ENCODE assay signal across 8 mouse cellular contexts in genomic region chr15:61770721-61771542, GRCm38 (mm10).
A peak's percentile ranks its signal among the peaks of the same experiment; 100 is the strongest.
DNase-seq lines count a peak whose midpoint lies in the region; ATAC-seq lines count a peak whose summit lies in the region.

No protein-coding gene starts in this region.

- WGBS in midbrain, embryonic 10.5 days: 72% methylated on average over 14 of the region's 14 CpGs
- 66% methylated on average over 14 of the region's 14 CpGs for WGBS in midbrain, embryonic 16.5 days
- 62% methylated on average over 14 of the region's 14 CpGs for WGBS in embryonic facial prominence, embryonic 10.5 days
- 36% methylated on average over 14 of the region's 14 CpGs for WGBS in kidney, embryonic 14.5 days
- 60% methylated on average over 14 of the region's 14 CpGs for WGBS in neural tube, embryonic 11.5 days

- H3K4me3 ChIP-seq in midbrain, embryonic 10.5 days: no peak overlapping the region
- no peak overlapping the region for H3K4me3 ChIP-seq in midbrain, embryonic 16.5 days (ENCODE audit: low read depth, low read length)
- no peak overlapping the region for H3K4me3 ChIP-seq in embryonic facial prominence, embryonic 10.5 days
- H3K4me3 ChIP-seq in kidney, embryonic 14.5 days (ENCODE audit: low read length): no peak overlapping the region
- no peak overlapping the region for H3K4me3 ChIP-seq in neural tube, embryonic 11.5 days (ENCODE audit: low read depth, low read length)

- peak; percentile 14 for DNase-seq in midbrain, embryonic 10.5 days (ENCODE audit: low spot score)
- DNase-seq in embryonic facial prominence, embryonic 10.5 days (ENCODE audit: low spot score): peak; percentile 33
- peak; percentile 32 for DNase-seq in neural tube, embryonic 11.5 days (ENCODE audit: low spot score)
- DNase-seq in thymus, postnatal 0 days (ENCODE audit: low spot score): no peak

- H3K9me3 ChIP-seq in midbrain, embryonic 10.5 days (replicated peaks): no peaks in the 10 kb centered on the region
- H3K9me3 ChIP-seq in midbrain, embryonic 16.5 days (replicated peaks; ENCODE audit: control insufficient read depth, low read length, poor library complexity, severe bottlenecking): no peaks in the 10 kb centered on the region
- H3K9me3 ChIP-seq in embryonic facial prominence, embryonic 10.5 days: no peaks in the 10 kb centered on the region
- no peaks in the 10 kb centered on the region for H3K9me3 ChIP-seq in kidney, embryonic 14.5 days (ENCODE audit: control insufficient read depth, low read length)
- H3K9me3 ChIP-seq in neural tube, embryonic 11.5 days (ENCODE audit: control insufficient read depth, low read length): no peaks in the 10 kb centered on the region

- H3K27ac ChIP-seq in midbrain, embryonic 10.5 days (replicated peaks): no peak overlapping the region
- H3K27ac ChIP-seq in midbrain, embryonic 16.5 days (ENCODE audit: low read length): no peak overlapping the region
- H3K27ac ChIP-seq in embryonic facial prominence, embryonic 10.5 days (replicated peaks): no peak overlapping the region
- H3K27ac ChIP-seq in kidney, embryonic 14.5 days (ENCODE audit: low read depth, low read length): peak overlapping the region; percentile 59
- no peak overlapping the region for H3K27ac ChIP-seq in neural tube, embryonic 11.5 days (ENCODE audit: low read depth, low read length)

- no peaks in the 10 kb centered on the region for H3K36me3 ChIP-seq in midbrain, embryonic 10.5 days
- H3K36me3 ChIP-seq in midbrain, embryonic 16.5 days (ENCODE audit: control insufficient read depth, insufficient read depth, low read length): no peaks in the 10 kb centered on the region
- no peaks in the 10 kb centered on the region for H3K36me3 ChIP-seq in embryonic facial prominence, embryonic 10.5 days (replicated peaks)
- H3K36me3 ChIP-seq in kidney, embryonic 14.5 days (ENCODE audit: control insufficient read depth, insufficient read depth, low read length): no peaks in the 10 kb centered on the region
- H3K36me3 ChIP-seq in neural tube, embryonic 11.5 days (ENCODE audit: control insufficient read depth, insufficient read depth, low read length): no peaks in the 10 kb centered on the region

- H3K9ac ChIP-seq in midbrain, embryonic 16.5 days (ENCODE audit: low read depth, low read length): no peak overlapping the region
- H3K9ac ChIP-seq in kidney, embryonic 14.5 days (ENCODE audit: low read depth, low read length): no peak overlapping the region
- no peak overlapping the region for H3K9ac ChIP-seq in neural tube, embryonic 11.5 days (ENCODE audit: low read length)

- no peak overlapping the region for H3K4me2 ChIP-seq in midbrain, embryonic 16.5 days (ENCODE audit: low read length)
- H3K4me2 ChIP-seq in kidney, embryonic 14.5 days (replicated peaks; ENCODE audit: low read depth, low read length): no peak overlapping the region; the same call in 1 of the 2 replicates
- no peak overlapping the region for H3K4me2 ChIP-seq in neural tube, embryonic 11.5 days (ENCODE audit: low read depth)

- no peaks in the 10 kb centered on the region for H3K27me3 ChIP-seq in midbrain, embryonic 10.5 days (ENCODE audit: low read depth, poor library complexity, severe bottlenecking)
- no peaks in the 10 kb centered on the region for H3K27me3 ChIP-seq in midbrain, embryonic 16.5 days (ENCODE audit: control insufficient read depth, insufficient read depth, low read depth, low read length)
- no peaks in the 10 kb centered on the region for H3K27me3 ChIP-seq in embryonic facial prominence, embryonic 10.5 days (replicated peaks; ENCODE audit: low read depth, poor library complexity, severe bottlenecking)
- H3K27me3 ChIP-seq in kidney, embryonic 14.5 days (ENCODE audit: control insufficient read depth, insufficient read depth, low read length): no peaks in the 10 kb centered on the region
- H3K27me3 ChIP-seq in neural tube, embryonic 11.5 days (ENCODE audit: control insufficient read depth, insufficient read depth, low read length): no peaks in the 10 kb centered on the region

- ATAC-seq in midbrain, embryonic 16.5 days: no peak
- peak; percentile 91 for ATAC-seq in kidney, embryonic 14.5 days (ENCODE audit: low FRiP score, low TSS enrichment)
- no peak for ATAC-seq in neural tube, embryonic 11.5 days (ENCODE audit: insufficient read depth, low FRiP score, low TSS enrichment)
- no peak; the same call in 1 of the 2 replicates for ATAC-seq in megakaryocyte, adult 5-6 weeks (ENCODE audit: poor library complexity, severe bottlenecking)
- no peak for ATAC-seq in activated CD4-positive, CD25-positive, alpha-beta regulatory T cell, adult 4 months

- H3K4me1 ChIP-seq in midbrain, embryonic 10.5 days: 0 out of 2 replicates have a peak, but pooled peaks cover 4% of the 10 kb centered on the region
- H3K4me1 ChIP-seq in midbrain, embryonic 16.5 days (ENCODE audit: control insufficient read depth, insufficient read depth, low read length): no peaks in the 10 kb centered on the region
- peaks cover 8% of the 10 kb centered on the region; the same call in 1 of the 2 replicates for H3K4me1 ChIP-seq in embryonic facial prominence, embryonic 10.5 days
- H3K4me1 ChIP-seq in kidney, embryonic 14.5 days (ENCODE audit: control insufficient read depth, insufficient read depth, low read length): peaks cover 13% of the 10 kb centered on the region
- no peaks in the 10 kb centered on the region for H3K4me1 ChIP-seq in neural tube, embryonic 11.5 days (ENCODE audit: control insufficient read depth, insufficient read depth, low read length)
